Mouse (Mus musculus) skeletal muscle tissue, postnatal 0 days (tissue): Measurements from ENCODE around the gene Olfr1289. TPM values are rescaled to one million over a fixed set of nuclear protein-coding genes. Genes with fewer than 3 reads are reported as not detected.

Experiments
- polyA plus RNA-seq: library from polyadenylated mRNA; unstranded; fragments of >200 nt; fragmentation: Nextera tagmentation; extraction: Ambion mirVana; gene quantifications from 2 replicates; pipeline ENCODE4 v1.2.1, GENCODE M21; 2015

Olfr1289 gene
- polyA plus RNA-seq, result not detected in 2 replicates

DNA sequence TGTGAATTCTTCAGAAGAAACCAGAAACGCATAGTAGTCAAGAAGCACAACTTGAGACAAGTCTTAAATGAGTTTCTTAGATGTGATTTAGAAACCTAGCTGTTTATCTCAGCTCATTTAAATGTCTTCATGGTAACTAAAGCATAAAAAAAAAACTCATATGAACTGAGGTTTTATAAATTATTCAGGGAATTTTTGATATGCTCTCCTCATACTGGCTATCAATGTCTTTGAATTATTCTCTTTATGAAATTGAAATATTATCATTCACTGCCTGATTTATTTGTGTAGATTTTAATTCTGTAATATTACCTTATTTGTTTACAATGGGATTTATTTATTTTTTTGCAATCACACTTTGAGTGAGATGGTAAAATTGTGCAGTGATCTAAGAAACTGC, at the start of gene Olfr1289:
TSS of gene Olfr1289 (plus strand) at position 301 of the 400 bp plus-strand sequence.

DNA sequence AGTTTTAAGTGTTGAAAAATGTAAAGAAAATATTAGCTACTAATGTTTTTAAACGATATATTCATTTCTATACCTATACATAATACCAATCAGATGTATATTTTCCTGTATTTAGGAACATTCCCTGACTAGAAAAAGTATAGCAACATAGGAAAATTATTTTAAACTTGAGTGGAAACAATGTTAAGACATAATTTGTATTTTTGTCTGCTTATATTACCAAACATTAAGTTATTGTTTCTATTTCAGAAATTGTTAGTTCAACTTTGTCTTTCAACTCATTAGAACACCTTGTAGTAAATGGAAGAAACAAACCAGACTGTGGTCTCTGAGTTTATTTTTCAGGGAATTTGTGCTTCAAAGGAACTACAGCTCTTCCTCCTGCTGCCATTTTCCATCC, 31.8 kb upstream of the Olfr1289 start, which contains the start of gene Olfr1287:
TSS of gene Olfr1287 (plus strand) at position 301 of the 400 bp plus-strand sequence.

DNA sequence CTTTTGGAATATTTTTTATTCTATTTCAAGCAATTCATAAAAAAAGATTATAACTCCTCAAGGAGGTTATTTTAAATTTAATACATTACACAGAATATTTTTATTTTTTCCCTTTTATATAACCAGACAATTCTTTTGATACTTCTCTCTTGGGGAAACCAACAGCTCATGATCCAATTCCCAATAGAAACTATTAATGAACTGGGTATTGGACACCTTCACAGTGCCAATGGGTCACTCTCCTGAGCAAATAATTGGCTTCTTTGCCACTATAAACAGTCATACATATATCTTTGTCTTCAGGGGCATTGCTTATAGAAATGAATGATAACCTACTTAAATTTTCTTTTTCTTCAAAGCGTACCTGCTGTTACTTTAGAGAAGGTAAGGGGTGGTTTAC, 6.8 kb upstream of the Olfr1289 start, which contains the start of gene Olfr1288:
TSS of gene Olfr1288 (plus strand) at position 301 of the 400 bp plus-strand sequence.

DNA sequence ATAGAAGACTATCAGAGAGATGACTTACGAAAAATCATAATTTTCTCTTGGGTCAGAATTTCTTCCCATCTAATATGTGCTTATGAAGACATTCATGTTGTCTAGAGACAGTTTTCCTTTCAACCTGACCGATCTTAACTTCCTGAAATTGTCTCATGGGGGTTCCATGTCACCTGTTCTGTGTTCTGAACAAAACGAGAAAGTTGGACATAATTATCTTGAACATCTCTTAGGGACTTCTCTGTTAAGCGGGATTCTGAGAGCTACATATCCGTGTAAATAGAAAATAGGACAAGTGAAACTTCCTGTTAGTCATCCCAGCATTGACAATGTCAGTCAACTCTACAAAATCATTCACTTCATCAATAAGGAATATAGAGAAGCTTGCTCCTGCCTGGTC, 13.1 kb downstream of the Olfr1289 start, which contains the start of gene Olfr1290:
TSS of gene Olfr1290 (minus strand) at position 101 of the 400 bp plus-strand sequence.

DNA sequence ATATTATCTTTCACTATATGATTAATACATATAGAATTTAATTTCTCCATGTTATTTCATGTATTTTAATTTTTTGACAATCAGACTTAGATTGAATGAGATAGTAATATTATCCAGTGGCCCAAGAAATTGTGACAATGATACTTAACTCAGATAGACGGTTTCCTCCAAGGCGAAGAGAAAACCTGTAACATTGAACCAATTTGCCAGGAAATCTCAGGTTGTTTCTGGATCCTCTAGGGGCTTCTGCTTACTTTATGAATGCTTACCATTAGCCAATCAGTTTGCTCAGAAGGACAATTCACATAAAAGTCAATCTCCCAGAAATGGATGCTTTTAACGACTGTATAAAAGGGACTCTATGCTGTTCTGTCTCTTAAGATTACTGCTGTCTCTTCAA, 16.3 kb downstream of the Olfr1289 start, which contains the start of gene Olfr1291-ps1:
TSS of gene Olfr1291-ps1 (plus strand) at position 301 of the 400 bp plus-strand sequence.

GRCm38 (mm10) chr2:111524903-111525302, 44.3 kb downstream of the Olfr1289 start, which contains the start of gene Olfr1293-ps:
TSS of gene Olfr1293-ps (plus strand) at chr2:111525203.

Other genes with a start within 250 kb of the Olfr1289 start
- not detected in 2 replicates for gene Olfr1275, start 245.5 kb upstream of the Olfr1289 start, polyA plus RNA-seq
- gene Olfr1276, start 226.3 kb upstream of the Olfr1289 start, polyA plus RNA-seq, result not detected in 2 replicates
- not detected in 2 replicates for gene Olfr1277, start 206.7 kb upstream of the Olfr1289 start, polyA plus RNA-seq
- gene Olfr1278, start 190.7 kb upstream of the Olfr1289 start, polyA plus RNA-seq, result not detected in 2 replicates
- gene Olfr1279, start 180.2 kb upstream of the Olfr1289 start, polyA plus RNA-seq, result not detected in 2 replicates
- gene Olfr1280, start 166.8 kb upstream of the Olfr1289 start, polyA plus RNA-seq, result not detected in 2 replicates
- not detected in 2 replicates for gene Olfr1281, start 154.3 kb upstream of the Olfr1289 start, polyA plus RNA-seq
- gene Olfr1282, start 144.7 kb upstream of the Olfr1289 start, polyA plus RNA-seq, result not detected in 2 replicates
- not detected in 2 replicates for gene Olfr1283, start 114.0 kb upstream of the Olfr1289 start, polyA plus RNA-seq
- gene Olfr1284, start 105.3 kb upstream of the Olfr1289 start, polyA plus RNA-seq, result not detected in 2 replicates
- not detected in 2 replicates for gene Olfr1286, start 57.7 kb upstream of the Olfr1289 start, polyA plus RNA-seq
- gene Olfr1287, start 31.7 kb upstream of the Olfr1289 start, polyA plus RNA-seq, result not detected in 2 replicates
- not detected in 2 replicates for gene Olfr1288, start 6.7 kb upstream of the Olfr1289 start, polyA plus RNA-seq
- not detected in 2 replicates for gene Olfr1290, start 13.0 kb downstream of the Olfr1289 start, polyA plus RNA-seq
- gene Olfr1291-ps1, start 16.4 kb downstream of the Olfr1289 start, polyA plus RNA-seq, result not detected in 2 replicates
- gene Olfr1293-ps, start 44.4 kb downstream of the Olfr1289 start, polyA plus RNA-seq, result not detected in 2 replicates
- gene Olfr1294, start 59.5 kb downstream of the Olfr1289 start, polyA plus RNA-seq, result not detected in 2 replicates
- not detected in 2 replicates for gene Olfr1295, start 88.9 kb downstream of the Olfr1289 start, polyA plus RNA-seq
- gene Olfr1297, start 145.7 kb downstream of the Olfr1289 start, polyA plus RNA-seq, result not detected in 2 replicates
- not detected in 2 replicates for gene Olfr1298, start 168.4 kb downstream of the Olfr1289 start, polyA plus RNA-seq
- not detected in 2 replicates for gene Olfr1299, start 180.6 kb downstream of the Olfr1289 start, polyA plus RNA-seq